Mouse (Mus musculus) neural tube, embryonic 14.5 days (tissue): ENCODE results near the gene Saxo1. TPM values are rescaled to one million over a fixed set of nuclear protein-coding genes. Genes with fewer than 3 reads are reported as not detected.

Experiments used
- ATAC-seq: fragments of 200-750 bp; cut with Nextera tagmentation; 2 replicates; pipeline ENCODE4 v1.8.0; 2017; ENCODE audit warnings: low read depth, mild to moderate bottlenecking, moderate TSS enrichment, moderate library complexity
- H3K27ac ChIP-seq: fragments of 300-500 bp; sonication (generic); 2 replicates; pipeline ENCODE4 v1.5.1; 2014; ENCODE audit warnings: low read depth, mild to moderate bottlenecking, control low read depth, low read length, moderate library complexity, mixed read lengths
- H3K27me3 ChIP-seq: fragments of 300-500 bp; sonication (generic); 2 replicates; pipeline ENCODE4 v1.6.1; 2014; ENCODE audit warnings: low read length; ENCODE audit not compliant: control insufficient read depth, insufficient read depth
- H3K36me3 ChIP-seq: fragments of 300-500 bp; sonication (generic); 2 replicates; pipeline ENCODE4 v1.6.1; 2014; ENCODE audit warnings: low read length, mixed read lengths; ENCODE audit not compliant: control insufficient read depth, insufficient read depth
- H3K4me1 ChIP-seq: fragments of 300-500 bp; sonication (generic); 2 replicates; pipeline ENCODE4 v1.6.1; 2014; ENCODE audit warnings: low read length; ENCODE audit not compliant: control insufficient read depth, insufficient read depth
- H3K4me2 ChIP-seq: fragments of 300-500 bp; sonication (generic); 2 replicates; pipeline ENCODE4 v1.6.1; 2014; ENCODE audit warnings: mild to moderate bottlenecking, low read depth, low read length, control low read depth
- H3K4me3 ChIP-seq: fragments of 300-500 bp; sonication (generic); 2 replicates; pipeline ENCODE4 v1.5.1; 2014; ENCODE audit warnings: low read depth, low read length, control low read depth, mixed read lengths
- H3K9ac ChIP-seq: fragments of 300-500 bp; sonication (generic); replicated peaks from 2 replicates; pipeline ENCODE4 v1.6.1; 2014; ENCODE audit warnings: low read depth, mild to moderate bottlenecking, control low read depth, low read length, mixed read lengths
- H3K9me3 ChIP-seq: fragments of 300-500 bp; sonication (generic); 2 replicates; pipeline ENCODE4 v1.6.1; 2016; ENCODE audit warnings: low read length; ENCODE audit not compliant: control insufficient read depth
- WGBS: fragments of 180-500 bp; shearing (Covaris S2); extraction: QIAGEN DNeasy Blood & Tissue Kit; methylation state at CpG from one replicate; pipeline ENCODE4 v1.1.7; 2014; 5-methylcytosine and 5-hydroxymethylcytosine counted together
- polyA plus RNA-seq: library from polyadenylated mRNA; unstranded; fragments of >200 nt; fragmentation: Nextera tagmentation; extraction: Ambion mirVana; gene quantifications from 2 replicates; pipeline ENCODE4 v1.2.1, GENCODE M21; 2014

The Saxo1 gene
- polyA plus RNA-seq, 1 experiment from 2014 or later: not detected

DNA sequence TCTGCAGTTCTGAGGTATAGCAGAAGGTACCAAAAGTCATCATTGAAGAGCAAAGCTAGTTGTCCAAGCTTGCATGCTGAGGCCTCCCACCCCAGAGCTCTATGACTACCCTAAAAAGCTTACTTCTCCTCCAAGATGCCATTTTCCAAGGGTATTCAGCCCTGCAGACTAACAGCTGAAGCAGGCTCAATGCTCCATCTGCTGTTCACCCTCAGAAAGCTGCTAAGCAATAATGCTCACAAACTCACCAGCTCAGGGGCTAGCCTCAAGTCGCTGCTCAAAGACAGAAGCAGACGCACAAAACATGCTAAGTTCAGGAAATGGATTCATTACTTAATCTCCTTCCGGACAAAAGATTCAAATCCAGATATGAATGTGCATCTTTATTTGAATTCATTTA lies 77.2 kb downstream of the Saxo1 start:
- no peak for ATAC-seq
- Histone ChIP-seq H3K9ac (no peak overlapping the region), H3K9me3 (no peaks in the 10 kb centered on the region), H3K27ac (no peak overlapping the region), H3K4me3 (no peak overlapping the region), H3K4me2 (no peak overlapping the region), H3K36me3 (no peaks in the 10 kb centered on the region), H3K27me3 (no peaks in the 10 kb centered on the region), H3K4me1 (no peaks in the 10 kb centered on the region)
- WGBS: 79% methylated on average over 3 of the region's 3 CpGs

DNA sequence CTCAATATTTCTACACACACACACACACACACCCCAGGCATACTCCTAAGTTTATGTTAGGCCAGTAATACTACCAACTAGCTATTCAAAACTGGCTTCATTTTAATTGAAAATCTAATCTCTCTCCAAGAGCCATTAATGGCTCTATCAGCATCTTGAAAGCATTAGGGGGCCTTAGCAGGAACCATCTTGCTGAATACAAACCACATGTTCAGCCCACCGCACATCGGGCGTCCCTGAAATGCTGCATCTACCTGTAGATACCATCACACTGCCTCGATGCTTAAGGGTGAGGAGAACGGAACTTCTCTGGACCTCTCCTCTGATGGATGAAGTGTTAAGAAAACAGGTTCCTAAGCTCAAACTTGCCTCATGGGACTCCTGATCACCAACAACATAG lies 93.3 kb downstream of the Saxo1 start:
- no peak for ATAC-seq
- WGBS: 87% methylated on average over 5 of the region's 5 CpGs

DNA sequence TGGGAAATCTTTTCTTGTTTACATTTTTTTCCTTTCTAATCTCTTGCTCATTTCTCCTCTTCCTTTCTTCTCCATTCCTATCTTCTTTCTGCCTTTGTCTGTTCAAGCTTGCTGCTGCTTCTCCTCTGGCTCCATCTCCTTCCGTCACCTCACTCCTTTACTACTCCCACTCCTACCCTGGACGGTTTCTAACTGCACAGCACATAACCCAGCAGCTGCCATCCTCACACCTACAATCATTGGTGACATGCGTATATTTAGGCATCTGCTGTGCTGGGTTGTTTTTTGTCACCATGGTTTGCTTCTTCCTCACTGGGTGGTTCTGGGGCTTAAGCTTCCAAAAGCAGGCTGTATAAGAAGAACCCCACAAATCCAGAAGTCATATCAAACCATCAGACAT lies 107.7 kb downstream of the Saxo1 start:
- H3K27me3 ChIP-seq: no peaks in the 10 kb centered on the region
- no peak for ATAC-seq
- H3K9me3 ChIP-seq: no peaks in the 10 kb centered on the region
- H3K9ac ChIP-seq: no peak overlapping the region
- no peak overlapping the region for H3K4me2 ChIP-seq
- no peaks in the 10 kb centered on the region for H3K36me3 ChIP-seq
- H3K4me1 ChIP-seq: no peaks in the 10 kb centered on the region
- no peak overlapping the region for H3K27ac ChIP-seq
- WGBS: 88% methylated on average over 3 of the region's 3 CpGs
- no peak overlapping the region for H3K4me3 ChIP-seq

More for the DNA sequence above, 93.3 kb downstream of the Saxo1 start:
- Histone ChIP-seq H3K9ac (no peak overlapping the region), H3K36me3 (no peaks in the 10 kb centered on the region), H3K4me3 (no peak overlapping the region), H3K9me3 (no peaks in the 10 kb centered on the region), H3K4me1 (no peaks in the 10 kb centered on the region), H3K27me3 (no peaks in the 10 kb centered on the region), H3K27ac (no peak overlapping the region), H3K4me2 (no peak overlapping the region)

DNA sequence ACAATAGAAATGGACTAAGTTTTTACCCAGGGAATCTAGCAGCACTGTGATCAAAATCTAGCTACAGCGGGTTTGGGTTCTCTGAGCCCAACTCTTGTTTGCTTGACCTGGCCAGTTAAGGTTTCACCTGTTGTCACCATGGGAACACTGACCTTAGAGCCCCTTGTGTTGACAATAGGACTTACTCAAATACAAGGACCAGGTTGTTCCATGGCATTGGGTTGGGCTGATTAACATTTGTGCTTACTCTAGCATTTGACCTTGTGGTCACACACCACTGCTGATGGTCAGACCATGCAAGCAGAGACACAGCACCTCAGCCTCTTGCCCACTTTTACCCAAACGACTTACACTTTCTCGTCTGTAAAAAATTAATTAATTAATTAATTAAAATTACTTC lies 121.8 kb downstream of the Saxo1 start:
- no peaks in the 10 kb centered on the region for H3K36me3 ChIP-seq
- no peak overlapping the region for H3K9ac ChIP-seq
- 96% methylated on average over 3 of the region's 3 CpGs for WGBS
- ATAC-seq: no peak
- H3K27me3 ChIP-seq: no peaks in the 10 kb centered on the region
- H3K27ac ChIP-seq: no peak overlapping the region
- H3K4me1 ChIP-seq: no peaks in the 10 kb centered on the region
- H3K4me2 ChIP-seq: no peak overlapping the region
- no peak overlapping the region for H3K4me3 ChIP-seq
- H3K9me3 ChIP-seq: no peaks in the 10 kb centered on the region

DNA sequence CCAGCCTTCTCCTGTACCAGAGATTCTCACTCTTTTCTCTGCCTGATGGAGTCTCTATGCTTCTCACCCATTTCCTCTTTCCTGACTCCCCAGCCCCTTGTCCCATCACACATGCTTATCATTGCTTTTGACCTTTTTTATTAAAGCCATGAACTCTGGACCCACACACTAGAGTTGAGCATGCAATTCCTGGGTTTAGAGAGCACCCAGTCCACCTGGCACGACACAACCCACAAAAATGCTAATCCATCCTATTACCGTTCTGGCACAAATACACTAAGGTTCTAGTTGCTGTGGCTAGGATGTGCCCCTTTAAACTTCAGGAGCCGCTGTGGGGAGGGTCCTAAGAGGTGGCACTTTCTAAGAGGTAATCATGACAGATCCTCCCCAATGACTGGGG lies 122.5 kb downstream of the Saxo1 start:
- H3K4me3 ChIP-seq: no peak overlapping the region
- no peak overlapping the region for H3K4me2 ChIP-seq
- 96% methylated on average over 3 of the region's 3 CpGs for WGBS
- no peaks in the 10 kb centered on the region for H3K4me1 ChIP-seq
- H3K27ac ChIP-seq: no peak overlapping the region
- no peaks in the 10 kb centered on the region for H3K36me3 ChIP-seq
- ATAC-seq: no peak
- H3K9ac ChIP-seq: no peak overlapping the region
- H3K27me3 ChIP-seq: no peaks in the 10 kb centered on the region
- no peaks in the 10 kb centered on the region for H3K9me3 ChIP-seq

DNA sequence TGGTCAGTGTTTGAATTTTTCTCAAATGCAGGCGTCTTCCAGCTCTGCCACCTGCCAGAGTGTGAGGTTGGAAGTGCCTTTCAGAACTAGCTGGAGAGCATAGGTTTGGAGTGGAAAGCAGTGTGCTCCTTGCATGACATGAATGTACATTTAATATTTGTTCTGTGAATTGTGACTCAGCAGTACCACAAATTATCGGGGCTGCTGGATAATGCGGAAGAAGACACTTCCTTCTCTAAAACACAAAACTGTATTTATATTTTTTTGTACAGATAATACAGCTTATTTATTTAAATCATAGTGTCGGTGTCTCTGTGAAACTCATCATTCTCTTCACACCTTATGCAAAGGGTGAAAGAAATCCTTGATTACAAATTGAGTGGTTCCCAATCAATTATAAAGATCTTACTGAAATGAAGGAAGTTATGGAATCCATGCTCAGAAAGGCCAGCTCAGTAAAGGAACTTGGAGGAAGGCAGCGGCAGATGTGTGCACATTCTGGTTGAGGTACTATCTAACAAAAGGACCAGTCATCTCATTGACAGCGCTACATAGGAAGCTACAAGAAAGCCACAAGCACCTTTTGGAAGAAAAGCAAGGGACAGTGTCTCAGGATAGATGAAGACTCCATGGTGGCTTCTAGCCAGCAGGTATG lies 129.9 kb downstream of the Saxo1 start:
- Histone ChIP-seq H3K9me3 (no peaks in the 10 kb centered on the region), H3K36me3 (no peaks in the 10 kb centered on the region), H3K4me2 (no peak overlapping the region), H3K4me1 (no peaks in the 10 kb centered on the region), H3K4me3 (no peak overlapping the region), H3K9ac (no peak overlapping the region), H3K27me3 (no peaks in the 10 kb centered on the region), H3K27ac (no peak overlapping the region)
- no peak for ATAC-seq
- 91% methylated on average over 6 of the region's 6 CpGs for WGBS

DNA sequence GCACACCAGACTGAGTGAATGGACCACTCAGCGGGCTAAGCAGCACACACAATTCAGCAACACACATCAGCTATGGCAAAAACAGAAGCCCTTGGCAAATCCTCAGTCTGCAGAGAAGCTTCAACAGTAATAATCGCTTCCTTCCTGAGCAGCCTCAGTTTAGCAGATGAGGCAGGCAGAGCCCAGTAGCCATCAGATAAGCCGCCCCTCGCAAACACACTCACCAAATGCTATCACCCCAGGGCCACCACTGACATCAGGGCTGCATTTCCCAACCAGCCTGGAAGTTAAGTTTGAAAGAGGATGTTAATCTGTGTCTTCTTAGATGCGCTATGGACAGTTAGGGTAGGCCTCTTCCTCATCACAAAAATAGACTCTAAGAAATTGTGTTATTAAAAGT lies 130.8 kb downstream of the Saxo1 start:
- Histone ChIP-seq H3K4me2 (no peak overlapping the region), H3K4me1 (no peaks in the 10 kb centered on the region), H3K9ac (no peak overlapping the region), H3K27me3 (no peaks in the 10 kb centered on the region), H3K9me3 (no peaks in the 10 kb centered on the region), H3K27ac (no peak overlapping the region), H3K4me3 (no peak overlapping the region), H3K36me3 (no peaks in the 10 kb centered on the region)
- 78% methylated on average over 5 of the region's 5 CpGs for WGBS
- no peak for ATAC-seq

DNA sequence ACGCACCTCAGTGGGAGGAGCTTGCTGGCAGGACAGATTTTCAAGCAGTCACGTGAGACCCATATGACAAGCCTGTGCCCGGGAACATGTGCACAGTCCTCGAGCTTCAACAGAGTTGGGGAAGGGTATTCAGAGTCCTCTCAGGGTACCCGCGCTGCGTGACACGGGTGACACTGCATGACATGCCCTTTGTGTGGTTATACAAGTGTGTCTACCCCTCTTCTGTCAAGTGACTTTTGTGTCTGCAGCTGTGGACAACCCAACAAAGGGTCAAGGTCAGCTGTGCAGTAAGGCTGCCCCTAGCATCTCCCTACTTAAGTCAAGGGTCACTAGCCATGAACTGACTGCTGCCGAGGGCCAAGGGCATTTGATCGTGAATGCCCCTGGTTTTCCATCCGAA lies 131.6 kb downstream of the Saxo1 start:
- ATAC-seq: no peak
- Histone ChIP-seq H3K9me3 (no peaks in the 10 kb centered on the region), H3K36me3 (no peaks in the 10 kb centered on the region), H3K4me2 (no peak overlapping the region), H3K4me1 (no peaks in the 10 kb centered on the region), H3K9ac (no peak overlapping the region), H3K27me3 (no peaks in the 10 kb centered on the region), H3K4me3 (no peak overlapping the region), H3K27ac (no peak overlapping the region)
- 49% methylated on average over 11 of the region's 11 CpGs for WGBS

DNA sequence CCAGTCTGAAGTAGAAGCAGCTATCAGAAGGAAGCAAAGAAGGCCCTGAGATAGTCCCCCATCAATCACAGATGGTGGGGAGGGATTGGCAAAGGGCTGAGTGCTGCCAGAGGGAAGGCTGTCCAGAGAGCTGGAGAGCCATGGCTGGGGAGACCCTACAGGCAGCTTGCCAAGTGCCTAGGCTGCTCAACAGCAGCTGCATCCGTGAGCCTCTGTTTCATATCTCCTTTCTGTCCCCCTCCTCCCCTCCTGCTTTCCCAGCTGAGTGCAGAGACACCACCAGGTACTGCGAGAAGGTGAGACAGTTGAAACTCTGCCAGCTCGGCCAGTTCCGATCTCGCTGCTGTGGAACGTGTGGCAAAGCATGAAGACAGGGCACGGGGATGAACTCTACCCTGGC lies 132.5 kb downstream of the Saxo1 start:
- no peaks in the 10 kb centered on the region for H3K4me1 ChIP-seq
- H3K36me3 ChIP-seq: no peaks in the 10 kb centered on the region
- ATAC-seq: no peak
- no peak overlapping the region for H3K4me3 ChIP-seq
- no peaks in the 10 kb centered on the region for H3K27me3 ChIP-seq
- H3K4me2 ChIP-seq: no peak overlapping the region
- 76% methylated on average over 7 of the region's 7 CpGs for WGBS
- no peak overlapping the region for H3K9ac ChIP-seq
- no peaks in the 10 kb centered on the region for H3K9me3 ChIP-seq
- no peak overlapping the region for H3K27ac ChIP-seq
